Mouse (Mus musculus): ENCODE measurements around the gene Ndst2. TPM values are rescaled to one million over a fixed set of nuclear protein-coding genes. Genes with fewer than 3 reads are reported as not detected.

The Ndst2 gene
- polyA plus RNA-seq, 2 experiments, result 13.2 to 22.8 TPM

DNA sequence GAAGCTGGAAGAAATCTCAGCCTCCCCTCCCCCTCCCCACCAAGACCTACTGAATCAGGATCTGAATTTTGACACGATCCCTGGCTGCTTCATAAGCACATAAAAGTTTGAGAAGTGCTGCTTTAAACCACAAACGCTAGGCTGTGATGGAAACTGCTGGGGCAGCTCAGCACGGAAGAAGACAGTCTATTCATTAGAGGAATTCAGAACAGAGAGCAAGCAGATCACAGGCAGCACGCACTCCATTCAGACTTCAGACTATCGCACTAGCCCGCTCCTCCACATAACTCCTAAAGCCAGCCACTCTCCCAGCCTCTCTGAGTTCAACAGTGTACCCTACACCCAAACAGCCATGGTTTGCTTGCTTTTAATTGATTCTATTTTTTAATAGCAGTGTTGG is 41.3 kb upstream of the Ndst2 start:
- TF ChIP-seq EP300 (IDR thresholded peaks at IDR 0.05; ENCODE audit: low read depth) (no peak), CTCF (IDR thresholded peaks at IDR 0.05; ENCODE audit: low read depth) (no peak)
- H3K4me2 ChIP-seq (ENCODE audit: low read depth), result no peak overlapping the region
- no peaks in the 10 kb centered on the region for H3K27me3 ChIP-seq (ENCODE audit: control insufficient read depth, insufficient read depth, low read length)
- 57% methylated on average over 6 of the region's 6 CpGs for WGBS (ENCODE audit: insufficient replicate concordance)
- H3K4me1 ChIP-seq (replicated peaks; ENCODE audit: control insufficient read depth in 2 of 2, insufficient read depth in 2 of 2, low read length in 1 of 2), result no peaks in the 10 kb centered on the region; a peak in 1 of 4 replicates
- ATAC-seq (ENCODE audit: insufficient read depth), result no peak
- H3K27ac ChIP-seq, result no peak overlapping the region
- no peak overlapping the region for H3K4me3 ChIP-seq (ENCODE audit: insufficient read depth in 1 of 2, low read depth in 2 of 2, low read length in 2 of 2)
- H3K9me3 ChIP-seq (ENCODE audit: control insufficient read depth, low read length), result no peaks in the 10 kb centered on the region
- H3K9ac ChIP-seq (replicated peaks), result no peak overlapping the region
- H3K36me3 ChIP-seq (replicated peaks; ENCODE audit: control insufficient read depth, insufficient read depth, low read depth), result peaks cover 6% of the 10 kb centered on the region
- no peak for DNase-seq (ENCODE audit: low read depth in 3 of 3, low spot score in 3 of 3)

DNA sequence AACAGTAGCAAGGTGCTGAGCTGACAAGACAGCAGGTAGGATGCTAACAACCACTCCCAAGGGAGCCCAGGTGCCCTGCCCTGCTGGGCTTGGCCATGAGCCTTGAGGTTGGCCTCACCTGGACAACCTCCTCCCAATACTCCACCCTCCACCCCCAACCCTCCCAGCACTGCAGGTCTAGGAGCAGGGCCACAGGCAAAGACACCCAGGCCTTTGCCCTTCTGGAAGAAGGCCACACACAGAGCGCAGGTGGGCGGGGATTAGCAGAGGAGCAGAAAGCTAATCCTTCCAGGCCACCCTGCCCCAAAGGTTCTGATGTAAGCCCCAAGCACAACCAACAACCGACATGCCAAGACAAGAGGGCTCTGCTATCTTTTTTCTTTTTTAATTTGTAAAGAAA is 39.0 kb upstream of the Ndst2 start:
- no peak overlapping the region for H3K4me3 ChIP-seq (ENCODE audit: insufficient read depth in 1 of 2, low read depth in 2 of 2, low read length in 2 of 2)
- TF ChIP-seq EP300 (IDR thresholded peaks at IDR 0.05; ENCODE audit: low read depth) (no peak), CTCF (IDR thresholded peaks at IDR 0.05; ENCODE audit: low read depth) (no peak)
- no peaks in the 10 kb centered on the region; a peak in 1 of 4 replicates for H3K4me1 ChIP-seq (replicated peaks; ENCODE audit: control insufficient read depth in 2 of 2, insufficient read depth in 2 of 2, low read length in 1 of 2)
- peaks cover 3% of the 10 kb centered on the region; the same call in 1 of the 2 replicates for H3K36me3 ChIP-seq (replicated peaks; ENCODE audit: control insufficient read depth, insufficient read depth, low read depth)
- DNase-seq (ENCODE audit: low read depth in 3 of 3, low spot score in 3 of 3) (no peak), ATAC-seq (ENCODE audit: insufficient read depth) (no peak)
- no peak overlapping the region for H3K9ac ChIP-seq (replicated peaks)
- H3K9me3 ChIP-seq (ENCODE audit: control insufficient read depth, low read length), result no peaks in the 10 kb centered on the region
- H3K4me2 ChIP-seq (ENCODE audit: low read depth), result no peak overlapping the region
- no peak overlapping the region for H3K27ac ChIP-seq
- WGBS (ENCODE audit: insufficient replicate concordance), result 73% methylated on average over 3 of the region's 3 CpGs
- H3K27me3 ChIP-seq (ENCODE audit: control insufficient read depth, insufficient read depth, low read length), result no peaks in the 10 kb centered on the region

DNA sequence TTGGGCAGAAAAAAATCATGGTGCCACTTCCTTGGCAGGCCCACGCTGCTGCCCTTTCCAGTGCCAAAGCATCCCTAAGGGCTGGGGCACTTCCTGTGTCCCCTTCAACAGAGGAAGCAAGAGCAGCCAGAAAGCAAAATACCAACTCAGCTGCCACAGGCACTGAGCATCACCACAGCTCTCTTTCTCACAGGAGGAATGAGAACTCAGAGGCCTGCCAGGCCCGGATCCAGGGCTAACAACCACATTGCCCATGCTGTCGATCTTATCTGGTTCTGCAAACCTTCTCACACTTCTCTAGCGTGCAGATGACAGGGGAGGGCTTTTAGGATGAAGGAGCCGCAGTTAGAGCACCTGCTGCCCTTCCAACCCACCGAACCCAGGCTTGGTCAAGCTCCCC is 38.4 kb upstream of the Ndst2 start:
- TF ChIP-seq CTCF (IDR thresholded peaks at IDR 0.05; ENCODE audit: low read depth) (no peak), EP300 (IDR thresholded peaks at IDR 0.05; ENCODE audit: low read depth) (no peak)
- no peak overlapping the region for H3K9ac ChIP-seq (replicated peaks)
- 38% methylated on average over 6 of the region's 6 CpGs for WGBS (ENCODE audit: insufficient replicate concordance)

DNA sequence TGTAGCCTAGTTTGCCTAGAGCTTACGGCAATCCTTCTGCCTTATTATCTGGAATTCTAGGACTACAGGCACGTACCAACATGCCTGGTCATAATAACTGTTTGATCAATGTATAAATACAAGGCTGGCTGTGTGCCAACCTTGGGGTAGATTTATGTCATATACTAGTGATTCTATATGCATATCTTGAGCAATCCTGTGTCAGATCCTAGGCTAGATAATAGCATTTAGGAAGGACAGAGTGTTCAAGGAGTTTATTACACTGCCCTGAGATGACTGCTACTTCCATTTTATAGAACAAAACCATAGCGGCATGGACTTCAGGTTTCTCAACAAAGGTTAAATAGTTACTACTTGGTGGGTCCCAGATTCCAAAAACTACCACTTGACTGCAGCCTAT is 37.6 kb upstream of the Ndst2 start:
- TF ChIP-seq CTCF (IDR thresholded peaks at IDR 0.05; ENCODE audit: low read depth), result no peak
- no peak for TF ChIP-seq EP300 (IDR thresholded peaks at IDR 0.05; ENCODE audit: low read depth)
- DNase-seq (ENCODE audit: low read depth in 3 of 3, low spot score in 3 of 3), result no peak
- Histone ChIP-seq H3K4me1 (replicated peaks; ENCODE audit: control insufficient read depth in 2 of 2, insufficient read depth in 2 of 2, low read length in 1 of 2) (no peaks in the 10 kb centered on the region; a peak in 1 of 4 replicates), H3K27me3 (ENCODE audit: control insufficient read depth, insufficient read depth, low read length) (no peaks in the 10 kb centered on the region), H3K4me2 (ENCODE audit: low read depth) (no peak overlapping the region), H3K9ac (replicated peaks) (no peak overlapping the region), H3K36me3 (replicated peaks; ENCODE audit: control insufficient read depth, insufficient read depth, low read depth) (no peaks in the 10 kb centered on the region), H3K27ac (no peak overlapping the region), H3K9me3 (ENCODE audit: control insufficient read depth, low read length) (no peaks in the 10 kb centered on the region), H3K4me3 (ENCODE audit: insufficient read depth in 1 of 2, low read depth in 2 of 2, low read length in 2 of 2) (no peak overlapping the region)
- ATAC-seq (ENCODE audit: insufficient read depth), result no peak
- 75% methylated on average over 3 of the region's 3 CpGs for WGBS (ENCODE audit: insufficient replicate concordance)

More for the DNA sequence above, 38.4 kb upstream of the Ndst2 start:
- DNase-seq (ENCODE audit: low read depth in 3 of 3, low spot score in 3 of 3) (no peak), ATAC-seq (ENCODE audit: insufficient read depth) (no peak)
- Histone ChIP-seq H3K4me2 (ENCODE audit: low read depth) (no peak overlapping the region), H3K4me3 (ENCODE audit: insufficient read depth in 1 of 2, low read depth in 2 of 2, low read length in 2 of 2) (no peak overlapping the region), H3K27ac (no peak overlapping the region), H3K9me3 (ENCODE audit: control insufficient read depth, low read length) (no peaks in the 10 kb centered on the region), H3K36me3 (replicated peaks; ENCODE audit: control insufficient read depth, insufficient read depth, low read depth) (no peaks in the 10 kb centered on the region), H3K27me3 (ENCODE audit: control insufficient read depth, insufficient read depth, low read length) (no peaks in the 10 kb centered on the region), H3K4me1 (replicated peaks; ENCODE audit: control insufficient read depth in 2 of 2, insufficient read depth in 2 of 2, low read length in 1 of 2) (no peaks in the 10 kb centered on the region; a peak in 1 of 4 replicates)

DNA sequence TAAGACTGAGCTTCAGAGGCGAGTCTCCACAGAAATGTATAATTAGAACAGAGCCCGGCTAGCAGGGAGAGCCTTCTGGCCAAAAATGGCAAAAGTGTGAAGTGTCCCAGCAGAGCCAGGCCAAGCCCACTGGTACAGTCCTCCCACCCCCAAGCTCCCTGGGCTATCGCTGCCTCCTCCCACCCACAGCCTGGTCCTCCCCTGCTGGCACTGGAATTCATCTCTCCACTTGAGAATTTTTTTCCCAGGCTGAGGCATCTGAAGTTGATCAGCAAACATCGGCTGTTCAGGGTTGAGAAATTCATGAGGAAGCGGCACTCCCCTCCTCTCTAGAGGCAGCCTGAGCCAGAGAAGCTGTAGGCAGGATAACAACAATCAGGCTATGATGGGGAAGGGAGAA is 34.2 kb upstream of the Ndst2 start:
- DNase-seq (ENCODE audit: low read depth in 3 of 3, low spot score in 3 of 3) (no peak), ATAC-seq (ENCODE audit: insufficient read depth) (no peak)
- Histone ChIP-seq H3K27me3 (ENCODE audit: control insufficient read depth, insufficient read depth, low read length) (no peaks in the 10 kb centered on the region), H3K9me3 (ENCODE audit: control insufficient read depth, low read length) (no peaks in the 10 kb centered on the region), H3K4me1 (replicated peaks; ENCODE audit: control insufficient read depth in 2 of 2, insufficient read depth in 2 of 2, low read length in 1 of 2) (no peaks in the 10 kb centered on the region), H3K27ac (no peak overlapping the region), H3K36me3 (replicated peaks; ENCODE audit: control insufficient read depth, insufficient read depth, low read depth) (0 out of 2 replicates have a peak, but pooled peaks cover 3% of the 10 kb centered on the region), H3K4me3 (ENCODE audit: insufficient read depth in 1 of 2, low read depth in 2 of 2, low read length in 2 of 2) (no peak overlapping the region), H3K4me2 (ENCODE audit: low read depth) (no peak overlapping the region), H3K9ac (replicated peaks) (no peak overlapping the region)
- WGBS (ENCODE audit: insufficient replicate concordance), result 78% methylated on average over 5 of the region's 5 CpGs
- TF ChIP-seq EP300 (IDR thresholded peaks at IDR 0.05; ENCODE audit: low read depth) (no peak), CTCF (IDR thresholded peaks at IDR 0.05; ENCODE audit: low read depth) (no peak)

Measured in liver, embryonic 14.5 days (tissue).